Mouse (Mus musculus) embryonic facial prominence, embryonic 13.5 days (tissue): ENCODE results near the gene Grtp1. TPM values are rescaled to one million over a fixed set of nuclear protein-coding genes. Genes with fewer than 3 reads are reported as not detected.

Source experiments
- ATAC-seq: fragments of 200-750 bp; cut with Nextera tagmentation; 2 replicates; pipeline ENCODE4 v1.8.0; 2017; ENCODE audit warnings: low read depth; ENCODE audit not compliant: insufficient number of reproducible peaks, insufficient read depth, low FRiP score, low TSS enrichment
- H3K27ac ChIP-seq: fragments of 300-500 bp; sonication (generic); 2 replicates; pipeline ENCODE4 v1.5.1; 2015; ENCODE audit warnings: moderate library complexity, mild to moderate bottlenecking, inconsistent platforms
- H3K27me3 ChIP-seq: fragments of 300-500 bp; sonication (generic); 2 replicates; pipeline ENCODE4 v1.6.1; 2015; ENCODE audit warnings: mild to moderate bottlenecking, inconsistent platforms
- H3K36me3 ChIP-seq: fragments of 300-500 bp; sonication (generic); 2 replicates; pipeline ENCODE4 v1.6.1; 2015; ENCODE audit warnings: mild to moderate bottlenecking, inconsistent platforms
- H3K4me1 ChIP-seq: fragments of 300-500 bp; sonication (generic); 2 replicates; pipeline ENCODE4 v1.6.1; 2015; ENCODE audit warnings: inconsistent platforms
- H3K4me2 ChIP-seq: fragments of 300-500 bp; sonication (generic); 2 replicates; pipeline ENCODE4 v1.6.1; 2015; ENCODE audit warnings: moderate library complexity, mild to moderate bottlenecking, inconsistent platforms
- H3K4me3 ChIP-seq: fragments of 300-500 bp; sonication (generic); 2 replicates; pipeline ENCODE4 v1.5.1; 2015; ENCODE audit warnings: mild to moderate bottlenecking, inconsistent platforms
- H3K9ac ChIP-seq: fragments of 300-500 bp; sonication (generic); 2 replicates; pipeline ENCODE4 v1.6.1; 2015; ENCODE audit warnings: mild to moderate bottlenecking, inconsistent platforms
- H3K9me3 ChIP-seq: fragments of 300-500 bp; sonication (generic); 2 replicates; pipeline ENCODE4 v1.6.1; 2016; ENCODE audit warnings: inconsistent platforms
- WGBS: fragments of 180-500 bp; shearing (Covaris S2); methylation state at CpG from one replicate; pipeline ENCODE4 v1.1.7; 2015; ENCODE audit warnings: mixed read lengths; 5-methylcytosine and 5-hydroxymethylcytosine counted together
- polyA plus RNA-seq: library from polyadenylated mRNA; unstranded; fragments of >200 nt; fragmentation: Nextera tagmentation; extraction: Ambion mirVana; gene quantifications from 2 replicates; pipeline ENCODE4 v1.2.1, GENCODE M21; 2015

Grtp1 gene
- polyA plus RNA-seq, 1 experiment from 2014 or later: 14.3 TPM

DNA sequence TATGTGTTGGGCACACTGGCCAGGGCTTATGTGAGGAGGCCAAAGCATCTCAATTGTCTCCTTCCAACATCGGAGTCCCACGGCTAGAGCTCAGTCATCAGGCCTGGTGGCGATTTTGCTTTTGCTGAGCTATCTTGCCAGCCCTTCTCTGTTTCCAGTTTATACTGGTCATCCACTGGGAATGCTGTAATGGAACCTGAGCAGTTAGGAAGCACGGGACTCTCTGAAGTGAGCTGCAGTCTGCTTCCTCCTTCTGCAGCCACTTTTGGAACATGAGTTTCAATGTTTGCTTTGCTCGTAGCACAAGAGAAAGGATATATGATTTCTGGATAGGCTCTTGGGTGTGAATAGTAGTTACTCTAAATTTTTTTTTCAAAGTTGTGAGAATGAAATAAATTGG, 36.1 kb downstream of the Grtp1 start:
- Histone ChIP-seq H3K27me3 (no peaks in the 10 kb centered on the region), H3K9ac (no peak overlapping the region), H3K4me2 (no peak overlapping the region), H3K4me1 (peaks cover 8% of the 10 kb centered on the region), H3K36me3 (peaks cover 39% of the 10 kb centered on the region), H3K27ac (no peak overlapping the region), H3K4me3 (no peak overlapping the region), H3K9me3 (no peaks in the 10 kb centered on the region)
- ATAC-seq: no peak
- 88% methylated on average over 5 of the region's 5 CpGs for WGBS

DNA sequence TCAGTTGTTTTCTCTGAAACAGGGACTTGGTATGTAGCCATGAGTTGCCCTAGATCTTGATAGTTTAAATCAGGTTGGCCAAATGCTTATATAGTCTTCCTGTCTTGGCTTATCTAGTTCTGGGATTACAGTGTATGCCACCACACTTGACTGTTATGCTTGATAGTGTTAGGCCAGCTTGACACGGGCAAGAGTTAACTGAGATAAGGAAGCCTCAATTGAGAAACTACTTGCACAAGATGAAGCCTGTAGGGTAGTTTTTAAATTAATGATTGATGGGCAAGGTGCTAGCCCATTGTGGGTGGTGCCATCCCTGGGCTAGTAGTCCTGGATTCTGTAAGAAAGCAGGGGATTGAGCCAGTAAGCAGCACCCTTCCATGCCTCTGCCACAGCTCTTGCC, 36.9 kb downstream of the Grtp1 start:
- H3K27me3 ChIP-seq: no peaks in the 10 kb centered on the region
- H3K27ac ChIP-seq: no peak overlapping the region
- peaks cover 31% of the 10 kb centered on the region for H3K36me3 ChIP-seq
- peaks cover 10% of the 10 kb centered on the region for H3K4me1 ChIP-seq
- ATAC-seq: no peak
- H3K9me3 ChIP-seq: no peaks in the 10 kb centered on the region
- no peak overlapping the region for H3K4me3 ChIP-seq
- no peak overlapping the region for H3K9ac ChIP-seq
- no peak overlapping the region for H3K4me2 ChIP-seq
- WGBS: 85% methylated on average over 1 of the region's 1 CpGs

DNA sequence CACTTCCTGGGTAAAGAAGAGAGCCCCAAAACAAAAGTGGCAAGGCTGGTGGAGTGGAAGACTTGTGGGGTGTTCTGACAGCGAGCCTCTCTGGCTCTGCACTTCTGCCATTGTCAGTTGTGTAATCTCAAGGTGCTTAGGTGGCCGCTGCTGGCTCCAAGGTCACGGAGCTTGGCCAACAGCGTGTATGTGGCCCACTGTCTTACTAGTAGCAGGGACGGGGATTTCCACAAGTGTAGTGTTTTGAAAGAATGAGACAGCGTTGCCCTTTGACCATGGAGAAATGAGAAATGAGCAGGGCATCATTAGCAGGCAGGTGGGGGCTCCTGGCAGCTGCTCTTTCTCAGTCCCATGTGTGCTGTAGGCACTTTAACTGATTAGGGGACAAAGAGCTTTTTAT, 38.3 kb downstream of the Grtp1 start:
- 94% methylated on average over 6 of the region's 6 CpGs for WGBS
- no peak overlapping the region for H3K4me3 ChIP-seq
- peaks cover 17% of the 10 kb centered on the region for H3K36me3 ChIP-seq
- no peak for ATAC-seq
- no peak overlapping the region for H3K4me2 ChIP-seq
- no peaks in the 10 kb centered on the region for H3K9me3 ChIP-seq
- H3K27me3 ChIP-seq: no peaks in the 10 kb centered on the region
- no peak overlapping the region for H3K27ac ChIP-seq
- H3K9ac ChIP-seq: no peak overlapping the region
- peaks cover 12% of the 10 kb centered on the region for H3K4me1 ChIP-seq

DNA sequence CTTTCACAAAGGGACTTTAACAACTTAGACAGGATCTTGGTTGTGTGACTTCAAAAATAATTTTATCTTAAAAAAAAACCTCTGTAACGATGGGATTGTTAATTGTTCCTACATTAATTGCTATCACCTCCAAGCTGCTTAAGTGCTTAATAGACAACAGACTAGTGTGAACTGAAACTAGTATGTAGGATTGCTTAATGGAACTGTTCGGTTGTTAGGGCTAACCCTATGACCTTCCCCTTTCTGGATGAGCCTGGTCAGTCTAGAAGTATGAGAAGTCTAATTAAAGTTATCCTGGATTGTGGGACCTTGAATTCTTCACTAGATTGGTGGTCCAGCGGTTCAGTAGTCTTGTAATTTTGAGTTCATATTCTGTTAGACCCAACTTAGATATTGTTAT, 39.7 kb downstream of the Grtp1 start:
- WGBS: 82% methylated on average over 3 of the region's 3 CpGs
- Histone ChIP-seq H3K4me2 (peak overlapping the region; percentile 90), H3K9me3 (no peaks in the 10 kb centered on the region), H3K4me3 (peak overlapping the region; percentile 100; the same call in 1 of the 2 replicates), H3K27me3 (no peaks in the 10 kb centered on the region), H3K36me3 (peaks cover 3% of the 10 kb centered on the region; the same call in 1 of the 2 replicates), H3K4me1 (peaks cover 12% of the 10 kb centered on the region), H3K9ac (peak overlapping the region; percentile 98; the same call in 1 of the 2 replicates), H3K27ac (no peak overlapping the region)
- no peak for ATAC-seq

DNA sequence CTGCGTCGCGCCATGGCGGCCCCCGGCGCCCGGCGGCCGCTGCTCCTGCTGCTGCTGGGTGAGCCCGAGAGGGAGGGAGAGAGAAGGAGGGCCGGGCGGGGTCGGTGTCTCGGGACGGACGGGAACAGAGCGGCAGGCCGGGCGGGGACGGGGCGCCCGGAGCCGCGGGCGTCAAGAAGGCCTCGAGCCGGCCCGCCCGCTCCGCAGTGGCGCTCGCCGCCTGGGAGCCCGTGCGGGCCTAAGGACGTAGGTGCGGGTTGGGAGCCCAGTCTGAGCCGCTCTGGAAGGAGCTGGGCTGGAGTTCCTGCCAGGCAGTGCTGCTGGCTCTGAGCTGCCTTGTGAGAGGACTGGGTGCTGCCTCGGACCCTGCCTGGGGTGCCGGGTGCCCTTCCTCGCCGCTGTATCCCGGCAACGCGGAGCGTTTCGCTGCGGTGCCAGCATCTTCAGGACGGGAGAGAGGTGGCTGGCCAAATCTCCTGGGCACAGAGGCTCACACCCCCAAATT, 41.0 kb downstream of the Grtp1 start:
- under 1% methylated on average over 40 of the region's 49 CpGs for WGBS
- H3K27me3 ChIP-seq: no peaks in the 10 kb centered on the region

DNA sequence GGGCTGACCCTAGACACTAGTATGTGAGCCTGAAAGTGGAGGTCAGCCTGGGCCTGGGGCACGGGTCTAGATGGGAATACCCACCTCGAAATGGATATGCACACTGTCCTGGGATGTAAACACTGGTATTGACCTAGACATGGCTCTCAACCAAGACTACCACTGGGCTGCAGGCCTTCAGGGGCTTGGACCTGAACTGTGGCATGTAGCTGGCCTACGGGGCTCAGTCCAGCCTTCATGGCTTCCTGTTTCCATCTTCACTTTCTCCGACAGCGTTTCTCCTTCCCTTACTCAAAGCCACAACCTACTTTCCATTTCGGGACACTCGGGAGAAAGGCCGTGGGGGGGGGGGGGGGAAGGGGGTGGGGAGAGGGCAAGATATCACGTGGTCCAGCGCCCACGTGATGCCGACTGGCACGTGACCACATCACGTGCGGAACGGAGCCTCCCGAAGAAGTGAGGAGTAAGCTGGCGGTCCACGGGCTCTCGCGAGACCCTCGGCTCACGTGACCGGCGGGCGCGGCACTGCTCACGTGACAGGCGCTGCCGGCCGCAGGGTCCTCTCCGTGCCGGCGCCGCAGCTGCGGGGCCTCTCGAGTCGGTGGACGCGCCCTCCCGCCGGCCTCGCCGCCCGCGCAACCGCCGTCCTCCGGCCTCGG, 41.6 kb downstream of the Grtp1 start, which contains the start of gene Lamp1:
Gene Lamp1 (plus strand): TSS at position 444 of the 659 bp plus-strand sequence.
- peak within 1 kb of the TSS; percentile 98 for H3K9ac ChIP-seq
- peak within 1 kb of the TSS; percentile 90 for H3K4me2 ChIP-seq
- peak within 1 kb of the TSS; percentile 100 for H3K4me3 ChIP-seq
- H3K36me3 ChIP-seq: 0 out of 2 replicates have a peak, but pooled peaks cover 5% of the 10 kb centered on the region
- ATAC-seq: peak; percentile 93
- no peaks in the 10 kb centered on the region for H3K27me3 ChIP-seq
- peaks cover 12% of the 10 kb centered on the region for H3K4me1 ChIP-seq
- H3K9me3 ChIP-seq: no peaks in the 10 kb centered on the region
- 1% methylated on average over 29 of the region's 50 CpGs for WGBS
- H3K27ac ChIP-seq: peak within 1 kb of the TSS; percentile 74

More for the DNA sequence above, 41.0 kb downstream of the Grtp1 start:
- H3K4me3 ChIP-seq: peak overlapping the region; percentile 100
- peak overlapping the region; percentile 60 for H3K27ac ChIP-seq
- peaks cover 12% of the 10 kb centered on the region for H3K4me1 ChIP-seq
- H3K36me3 ChIP-seq: 0 out of 2 replicates have a peak, but pooled peaks cover 1% of the 10 kb centered on the region
- H3K9ac ChIP-seq: peak overlapping the region; percentile 98
- H3K9me3 ChIP-seq: no peaks in the 10 kb centered on the region
- peak; percentile 50; the same call in 1 of the 2 replicates for ATAC-seq
- H3K4me2 ChIP-seq: peak overlapping the region; percentile 90

DNA sequence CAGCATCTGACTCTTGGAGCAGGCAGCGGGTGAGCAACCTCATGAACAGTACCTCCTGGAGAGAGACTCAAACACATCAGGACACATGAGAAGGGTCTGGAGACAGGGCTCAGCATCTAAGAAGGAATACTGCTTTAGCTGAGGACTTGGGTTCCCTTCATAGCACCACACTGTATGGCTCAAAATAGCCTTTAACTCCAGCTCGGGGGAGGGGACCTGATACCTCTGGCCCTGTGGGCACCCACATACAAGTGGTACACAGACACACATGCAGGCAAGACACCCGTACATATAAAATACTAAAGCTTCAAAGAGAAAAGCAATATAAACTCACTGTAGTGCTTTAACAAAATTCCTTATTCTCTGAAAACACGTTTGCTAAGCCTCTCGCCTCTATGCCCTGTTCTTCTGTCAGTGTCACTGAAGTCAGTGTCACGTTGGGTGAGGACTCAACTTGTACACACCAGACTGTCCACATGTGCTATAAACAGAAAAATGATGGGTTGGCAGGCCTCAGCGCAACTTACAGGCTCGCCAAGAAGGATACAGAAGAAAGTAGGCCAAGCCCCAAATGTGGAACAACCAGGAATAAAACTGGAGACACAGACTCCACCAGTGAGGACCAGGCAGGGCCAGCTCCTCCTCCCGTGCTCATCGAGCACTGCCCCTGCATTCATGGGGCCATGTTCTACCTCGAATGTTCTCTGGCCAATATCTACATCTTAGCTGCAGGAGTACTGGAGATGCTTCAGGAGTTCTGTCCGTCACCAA, 43.9 kb downstream of the Grtp1 start:
- 73% methylated on average over 12 of the region's 12 CpGs for WGBS
- no peak overlapping the region for H3K4me3 ChIP-seq
- no peak overlapping the region for H3K9ac ChIP-seq
- H3K27me3 ChIP-seq: no peaks in the 10 kb centered on the region
- H3K9me3 ChIP-seq: no peaks in the 10 kb centered on the region
- H3K4me2 ChIP-seq: no peak overlapping the region
- H3K36me3 ChIP-seq: 0 out of 2 replicates have a peak, but pooled peaks cover 5% of the 10 kb centered on the region
- no peak for ATAC-seq
- no peak overlapping the region for H3K27ac ChIP-seq
- peaks cover 12% of the 10 kb centered on the region for H3K4me1 ChIP-seq

DNA sequence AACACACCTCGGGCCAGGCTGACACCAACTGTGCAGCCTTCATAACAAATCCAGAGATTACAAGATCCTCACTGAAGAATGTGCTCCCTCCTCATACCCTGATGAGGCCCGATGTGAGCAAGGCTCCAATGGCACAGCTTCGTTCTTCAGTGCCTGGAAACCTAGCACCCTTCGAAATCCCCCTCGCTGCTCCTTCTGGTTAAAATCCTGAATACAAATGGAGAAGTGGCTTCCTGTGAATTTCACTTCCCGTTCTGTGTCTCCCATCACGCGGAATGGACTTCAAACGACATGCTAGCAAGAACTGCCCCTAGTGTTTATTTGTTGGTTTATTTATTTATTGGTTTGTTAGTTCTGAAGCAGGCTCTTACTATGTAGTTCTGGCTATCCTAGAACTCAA, 45.1 kb downstream of the Grtp1 start:
- Histone ChIP-seq H3K27me3 (no peaks in the 10 kb centered on the region), H3K9ac (no peak overlapping the region), H3K27ac (no peak overlapping the region), H3K4me1 (peaks cover 10% of the 10 kb centered on the region), H3K4me3 (no peak overlapping the region), H3K36me3 (0 out of 2 replicates have a peak, but pooled peaks cover 5% of the 10 kb centered on the region), H3K9me3 (no peaks in the 10 kb centered on the region), H3K4me2 (no peak overlapping the region)
- 66% methylated on average over 9 of the region's 9 CpGs for WGBS
- no peak for ATAC-seq

DNA sequence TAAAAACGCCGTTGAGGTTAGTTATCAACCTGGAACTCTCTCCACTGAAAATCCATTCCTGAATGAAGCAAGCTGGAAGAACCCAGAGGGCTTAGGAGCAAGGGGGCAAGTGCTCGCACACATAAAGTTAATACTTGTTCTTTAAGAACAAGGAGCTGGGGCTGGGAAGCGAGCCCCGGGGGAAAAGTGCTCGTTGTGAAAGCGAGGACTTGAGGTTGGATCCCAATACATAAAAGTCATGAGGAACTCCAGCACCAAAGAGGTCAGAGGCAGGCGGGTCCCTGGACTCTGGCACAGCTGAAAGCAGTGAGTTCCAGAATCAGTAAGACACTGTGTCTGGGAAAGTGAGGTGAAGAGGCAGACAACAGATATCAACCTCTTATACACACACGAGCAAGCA, 46.3 kb downstream of the Grtp1 start:
- no peak for ATAC-seq
- H3K27me3 ChIP-seq: no peaks in the 10 kb centered on the region
- 0 out of 2 replicates have a peak, but pooled peaks cover 3% of the 10 kb centered on the region for H3K4me1 ChIP-seq
- H3K27ac ChIP-seq: no peak overlapping the region
- H3K4me2 ChIP-seq: no peak overlapping the region
- peaks cover 11% of the 10 kb centered on the region for H3K36me3 ChIP-seq
- no peak overlapping the region for H3K4me3 ChIP-seq
- 71% methylated on average over 9 of the region's 9 CpGs for WGBS
- H3K9me3 ChIP-seq: no peaks in the 10 kb centered on the region
- H3K9ac ChIP-seq: no peak overlapping the region

DNA sequence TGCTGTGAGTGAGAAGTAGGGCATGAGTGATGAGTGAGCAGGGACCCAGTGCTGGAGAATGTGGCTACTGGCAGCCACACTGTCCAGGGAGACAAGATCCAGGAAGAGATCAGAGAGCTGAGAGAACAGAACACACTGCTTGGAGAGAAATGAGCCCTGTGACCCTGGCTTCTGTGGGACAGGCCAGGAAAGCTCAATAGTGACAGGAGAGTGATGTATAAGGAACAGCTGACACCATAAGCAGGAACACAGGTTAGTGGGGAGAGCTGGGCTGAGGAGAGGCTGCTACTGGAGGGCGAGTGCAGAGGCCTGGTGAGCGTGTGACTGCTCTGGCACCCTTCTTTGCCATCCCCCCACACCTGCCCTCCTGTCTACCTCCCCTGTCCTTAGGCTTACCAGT, 49.5 kb downstream of the Grtp1 start:
- H3K9ac ChIP-seq: no peak overlapping the region
- H3K4me2 ChIP-seq: no peak overlapping the region
- 68% methylated on average over 2 of the region's 2 CpGs for WGBS
- H3K27me3 ChIP-seq: no peaks in the 10 kb centered on the region
- H3K4me1 ChIP-seq: no peaks in the 10 kb centered on the region
- no peak overlapping the region for H3K27ac ChIP-seq
- H3K4me3 ChIP-seq: no peak overlapping the region
- H3K36me3 ChIP-seq: peaks cover 38% of the 10 kb centered on the region
- no peaks in the 10 kb centered on the region for H3K9me3 ChIP-seq
- ATAC-seq: no peak

DNA sequence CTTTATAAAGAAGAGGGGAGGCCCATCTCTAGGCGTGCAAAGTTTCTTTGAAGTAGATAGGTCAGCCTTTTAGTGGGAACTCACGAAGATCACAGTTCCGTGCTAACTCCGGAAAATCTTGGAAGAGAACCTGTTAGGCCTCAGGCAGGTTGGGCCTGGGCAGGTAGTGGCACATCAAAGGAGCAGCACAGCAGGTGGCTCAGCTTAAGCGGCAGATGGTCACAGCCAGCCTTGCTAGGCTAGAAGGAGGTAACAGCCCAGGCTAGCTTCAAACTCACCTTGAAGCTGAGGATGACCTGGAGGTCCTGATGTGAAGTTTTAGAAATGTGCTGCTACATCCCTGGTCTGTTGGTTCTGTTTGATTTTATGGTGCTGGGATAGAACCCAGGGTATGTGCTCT, 50.6 kb downstream of the Grtp1 start:
- no peak overlapping the region for H3K9ac ChIP-seq
- H3K9me3 ChIP-seq: no peaks in the 10 kb centered on the region
- peaks cover 49% of the 10 kb centered on the region for H3K36me3 ChIP-seq
- no peak overlapping the region for H3K4me3 ChIP-seq
- no peak for ATAC-seq
- no peak overlapping the region for H3K27ac ChIP-seq
- no peaks in the 10 kb centered on the region for H3K4me1 ChIP-seq
- no peaks in the 10 kb centered on the region for H3K27me3 ChIP-seq
- H3K4me2 ChIP-seq: no peak overlapping the region
- WGBS: 53% methylated on average over 5 of the region's 5 CpGs
